Mouse (Mus musculus) T-cell, adult 2 months (primary cell): Measurements from ENCODE around the gene 2210016L21Rik.

Source experiments
- DNase-seq: peaks from one replicate; pipeline ENCODE4 v3.0.0; 2022; ENCODE audit warnings: low spot score

The 2210016L21Rik gene

GRCm38 (mm10) chr5:114978888-114979249, 36.9 kb downstream of the 2210016L21Rik start:
- DNase-seq: peak; percentile 15

- DNase-seq: peak; percentile 66
These were observed 37.5 kb downstream of the 2210016L21Rik start for GRCm38 (mm10) chr5:114979250-114980121.

DNA sequence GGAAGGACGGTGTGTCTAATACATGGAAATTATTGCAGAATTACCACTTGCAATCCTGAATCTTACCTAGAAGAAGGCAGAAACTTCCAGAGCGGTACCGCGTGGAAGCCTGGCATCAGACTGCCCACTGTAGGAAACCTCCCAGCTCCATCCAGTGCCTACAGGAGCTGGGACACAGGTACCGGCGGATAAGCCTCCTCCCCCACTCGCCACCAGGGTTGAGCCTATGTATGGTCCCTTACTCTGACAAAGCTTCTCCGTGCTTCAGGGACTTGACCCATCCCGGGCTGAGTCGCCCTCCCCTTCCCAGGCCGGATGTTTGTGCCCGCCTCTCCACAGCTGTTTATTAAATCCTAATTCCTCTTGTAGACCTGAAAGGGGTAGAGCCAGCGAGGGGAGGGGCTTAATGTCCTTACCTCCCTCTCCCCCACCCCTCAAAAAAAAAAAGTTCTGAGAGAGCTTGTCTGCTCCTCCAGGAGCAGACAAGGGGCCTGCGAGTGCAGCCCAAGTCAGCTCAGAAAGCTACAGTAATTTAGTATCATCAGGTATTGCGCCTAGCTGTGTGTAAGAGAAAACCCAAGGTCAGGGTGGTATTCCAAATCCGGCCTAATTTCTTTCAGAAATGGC, 38.3 kb downstream of the 2210016L21Rik start:
- DNase-seq: no peak

- no peak for DNase-seq
These were observed 40.0 kb downstream of the 2210016L21Rik start for GRCm38 (mm10) chr5:114982001-114982400.

DNA sequence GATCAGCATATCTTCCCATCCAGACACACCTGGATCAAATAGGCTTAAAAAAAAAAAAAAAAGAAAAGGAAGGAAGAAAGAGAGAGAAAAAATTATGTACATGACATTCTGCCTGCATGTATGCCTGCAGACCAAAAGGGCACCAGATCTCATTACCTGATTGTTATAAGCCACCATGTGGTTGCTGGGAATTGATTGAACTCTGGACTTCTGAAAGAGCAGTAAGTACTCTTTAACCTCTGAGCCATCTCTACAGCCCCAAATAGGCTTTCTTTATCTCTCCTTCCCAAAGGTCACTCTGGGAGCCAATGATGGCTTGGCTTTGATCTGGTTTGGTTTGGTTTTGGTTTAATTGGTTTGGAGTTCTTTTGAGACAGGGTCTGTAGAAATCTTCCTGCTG, 43.1 kb downstream of the 2210016L21Rik start:
- no peak for DNase-seq

GRCm38 (mm10) chr5:114996447-114996846, 54.5 kb downstream of the 2210016L21Rik start:
- DNase-seq: peak; percentile 23

DNA sequence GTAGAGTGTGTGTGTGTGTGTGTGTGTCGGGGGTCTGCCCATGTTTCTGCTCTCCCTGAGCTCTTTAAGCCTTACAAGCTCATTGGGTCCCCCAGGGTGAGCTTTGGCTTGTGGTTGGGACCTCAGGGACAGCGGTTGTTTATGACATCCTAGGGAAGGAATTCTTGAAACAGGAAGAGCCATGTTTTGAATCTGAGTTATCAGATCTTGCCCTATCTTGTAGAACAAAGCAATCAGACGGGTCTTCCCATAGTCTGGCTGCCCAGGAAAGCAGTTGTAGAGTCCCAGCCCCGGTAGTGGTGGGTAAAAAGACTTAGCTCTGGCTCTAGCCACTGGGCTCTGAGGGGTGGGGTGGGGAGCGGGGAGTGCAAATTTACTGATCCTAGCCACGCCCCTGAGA, 55.4 kb downstream of the 2210016L21Rik start:
- no peak for DNase-seq
